Mouse (Mus musculus): ENCODE measurements at regions not wholly inside any gene's neighbourhood (a gene's known extent, or its start where the extent isn't known, plus 50 kb on each side); places are given as distances from the start of the nearest gene placed in this dataset.

DNA sequence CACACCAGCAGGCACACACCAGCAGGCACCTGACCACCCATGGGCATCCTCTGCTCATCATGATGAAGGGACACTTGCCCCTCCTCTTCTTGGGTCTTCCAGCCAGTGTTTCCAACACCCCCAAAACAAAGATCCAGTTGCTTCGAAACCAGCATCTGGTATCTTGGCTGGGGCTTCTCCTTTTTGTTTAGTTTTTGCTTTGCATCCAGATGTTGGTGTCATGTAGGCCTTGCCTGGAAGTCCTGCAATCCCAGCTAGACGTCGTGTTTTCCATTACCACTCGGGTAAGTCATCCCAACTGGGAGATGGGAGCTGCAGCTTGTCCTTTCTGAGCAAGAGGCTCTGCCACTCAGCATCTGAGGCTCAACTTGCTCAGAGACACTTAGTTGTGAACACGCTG lies 70.6 kb upstream of the Tspan2 start:
- DNase-seq (ENCODE audit: low spot score): no peak

DNA sequence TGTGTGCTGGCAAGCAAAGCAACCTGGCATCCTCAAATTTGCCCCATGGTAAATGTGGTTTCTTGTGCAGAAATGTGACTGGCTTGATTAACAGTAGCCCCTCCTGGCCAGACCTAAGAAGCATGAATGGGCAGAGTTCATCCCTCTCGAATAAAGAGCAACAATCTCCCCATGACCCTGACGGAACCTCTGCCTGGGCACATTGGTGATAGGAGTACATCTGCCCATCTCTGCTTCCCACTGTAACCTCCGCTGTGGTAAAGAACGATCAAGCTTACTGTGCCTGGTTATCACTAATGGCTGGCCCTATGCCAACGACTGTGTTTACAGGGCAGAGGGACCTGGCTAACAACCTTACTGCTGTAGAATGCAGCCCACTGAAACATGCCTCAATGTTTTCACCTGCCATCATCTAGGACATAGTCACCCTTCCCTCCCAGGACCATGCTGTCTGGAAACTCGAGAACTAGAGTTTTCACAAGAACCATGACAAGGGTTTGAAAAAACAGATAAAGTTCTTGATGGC lies 69.6 kb upstream of the Tspan2 start:
- DNase-seq (ENCODE audit: low spot score): no peak

DNA sequence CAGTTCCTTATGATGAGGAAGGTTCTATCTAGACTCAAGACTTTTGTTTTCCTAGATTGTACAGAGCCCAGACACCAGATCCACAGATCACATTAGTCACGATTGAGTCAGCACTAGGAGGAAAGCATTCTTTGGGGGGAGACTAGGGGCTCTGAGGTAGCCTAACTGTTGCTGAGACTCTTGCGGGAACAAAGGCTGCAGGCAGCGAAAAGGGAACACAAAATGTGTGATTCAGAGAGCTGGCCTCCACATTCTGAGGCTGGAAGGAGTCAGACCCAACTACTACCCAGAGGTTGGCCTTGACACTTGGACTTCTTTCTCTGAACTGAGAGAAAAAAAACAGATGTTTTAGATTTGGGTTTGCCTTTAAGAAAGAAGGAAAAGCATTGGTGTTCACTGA lies 66.5 kb upstream of the Tspan2 start:
- no peak for DNase-seq (ENCODE audit: low spot score)

DNA sequence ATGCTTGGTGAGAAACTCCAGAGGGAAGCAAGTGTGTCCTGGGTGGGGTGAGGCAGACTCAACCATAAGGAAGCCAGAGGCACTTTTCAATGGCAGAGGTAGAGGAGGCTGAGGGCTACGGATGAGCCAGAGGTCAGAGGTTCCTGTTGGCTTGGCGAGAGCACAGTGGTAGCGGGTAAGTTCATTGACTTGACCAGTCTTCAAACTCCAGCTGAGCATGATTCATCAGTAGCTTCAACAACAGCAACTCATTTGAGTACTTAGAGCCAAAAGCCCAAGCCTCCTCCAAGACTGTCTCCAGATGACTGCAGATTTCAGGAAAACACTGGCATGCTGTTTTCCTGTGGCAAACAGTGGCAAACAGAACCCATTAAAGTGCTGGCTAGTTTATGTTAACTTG lies 65.8 kb upstream of the Tspan2 start:
- DNase-seq (ENCODE audit: low spot score): no peak

DNA sequence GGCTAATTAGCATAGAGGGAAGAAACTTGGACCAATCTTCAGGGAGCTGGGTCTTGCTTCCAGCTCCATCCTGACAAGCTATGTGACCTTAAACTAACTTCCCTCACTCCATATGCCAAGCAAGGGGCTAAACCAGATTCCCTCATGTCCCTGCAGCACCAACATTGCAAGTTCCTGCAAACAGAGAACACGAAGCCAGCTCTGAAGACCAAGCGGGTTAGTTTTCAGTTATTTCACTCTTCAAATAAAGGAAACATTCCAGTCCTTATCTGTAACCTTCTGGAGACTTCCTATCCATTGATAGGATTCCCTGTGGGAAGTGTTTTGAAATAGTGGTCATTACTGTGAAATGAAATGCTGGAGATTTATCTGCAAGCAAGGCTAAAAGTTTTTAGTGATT lies 64.4 kb upstream of the Tspan2 start:
- DNase-seq (ENCODE audit: low spot score): no peak

DNA sequence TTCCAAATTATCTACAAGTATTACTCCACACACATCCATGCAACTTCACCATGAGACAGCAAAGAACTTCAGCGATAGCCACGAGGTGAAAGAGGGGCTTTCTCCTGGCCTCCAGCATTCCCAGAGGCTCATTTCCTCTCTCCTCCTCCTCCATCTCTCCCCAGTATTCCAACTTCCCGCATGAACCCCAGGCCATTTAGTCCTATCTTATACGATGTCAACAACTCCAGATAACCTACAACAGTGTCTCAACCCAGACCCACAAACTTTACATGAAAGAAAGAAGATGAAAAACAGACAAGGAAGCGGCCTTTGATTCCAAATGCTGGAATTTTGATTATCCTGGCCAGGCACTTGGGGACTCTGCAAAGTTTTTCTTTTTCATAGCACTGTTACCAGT lies 63.8 kb upstream of the Tspan2 start:
- no peak for DNase-seq (ENCODE audit: low spot score)

DNA sequence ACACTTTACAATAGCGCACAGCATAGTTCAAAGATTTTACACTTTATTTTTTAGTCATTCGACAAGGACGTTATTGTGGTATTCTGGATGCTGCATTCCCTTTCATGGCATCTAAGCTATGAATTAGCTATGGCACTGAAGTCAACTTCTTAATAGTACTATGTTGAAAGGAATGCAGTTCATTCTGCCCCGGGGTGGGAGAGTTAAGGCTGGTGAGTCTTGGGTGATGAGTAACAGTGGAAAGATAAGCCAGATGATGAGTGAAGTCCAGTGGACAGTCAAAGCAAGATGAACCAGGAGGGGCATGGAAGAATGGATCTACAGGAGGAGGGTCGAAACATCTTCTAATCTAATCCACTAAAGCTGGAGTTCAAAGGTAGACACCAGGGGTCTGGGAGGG lies 63.4 kb upstream of the Tspan2 start:
- no peak for DNase-seq (ENCODE audit: low spot score)

DNA sequence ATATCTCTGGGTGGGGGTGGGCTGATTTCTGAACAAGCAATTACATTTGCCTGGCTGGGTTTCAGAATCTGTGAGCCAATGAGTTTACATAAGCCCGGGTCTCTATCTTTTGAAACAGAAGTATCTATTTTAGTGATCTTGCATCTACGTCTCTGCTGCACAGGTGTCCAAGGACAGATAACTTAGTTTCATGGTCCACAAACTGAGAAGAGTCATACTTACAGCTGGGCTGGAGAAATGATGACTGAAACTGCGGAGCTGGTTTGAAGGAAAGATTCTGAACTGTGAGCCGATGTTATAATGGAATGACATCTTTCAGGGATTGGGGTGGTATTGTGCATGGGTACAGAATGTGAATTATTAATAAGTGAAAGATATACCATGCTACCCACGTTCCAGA lies 60.8 kb upstream of the Tspan2 start:
- no peak for DNase-seq (ENCODE audit: low spot score)

DNA sequence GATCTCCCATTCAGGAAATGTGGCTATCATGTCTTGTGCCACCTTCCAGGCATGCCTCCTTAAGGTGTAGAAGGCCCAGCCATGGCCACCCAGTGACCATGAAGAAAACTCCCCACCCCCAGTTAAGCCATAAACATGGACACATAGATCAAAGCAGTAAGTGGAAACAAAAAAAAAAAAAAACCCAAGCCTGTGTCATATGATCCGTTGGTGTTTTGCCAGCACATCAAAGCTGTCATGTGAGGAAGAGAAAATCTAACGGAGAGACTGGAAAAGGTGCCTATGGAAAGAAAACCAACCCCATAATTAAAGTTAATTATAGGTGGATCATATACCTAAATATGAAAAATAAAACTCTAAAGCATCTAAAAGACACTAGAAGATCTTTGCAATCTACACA lies 60.3 kb upstream of the Tspan2 start:
- no peak for DNase-seq (ENCODE audit: low spot score)

DNA sequence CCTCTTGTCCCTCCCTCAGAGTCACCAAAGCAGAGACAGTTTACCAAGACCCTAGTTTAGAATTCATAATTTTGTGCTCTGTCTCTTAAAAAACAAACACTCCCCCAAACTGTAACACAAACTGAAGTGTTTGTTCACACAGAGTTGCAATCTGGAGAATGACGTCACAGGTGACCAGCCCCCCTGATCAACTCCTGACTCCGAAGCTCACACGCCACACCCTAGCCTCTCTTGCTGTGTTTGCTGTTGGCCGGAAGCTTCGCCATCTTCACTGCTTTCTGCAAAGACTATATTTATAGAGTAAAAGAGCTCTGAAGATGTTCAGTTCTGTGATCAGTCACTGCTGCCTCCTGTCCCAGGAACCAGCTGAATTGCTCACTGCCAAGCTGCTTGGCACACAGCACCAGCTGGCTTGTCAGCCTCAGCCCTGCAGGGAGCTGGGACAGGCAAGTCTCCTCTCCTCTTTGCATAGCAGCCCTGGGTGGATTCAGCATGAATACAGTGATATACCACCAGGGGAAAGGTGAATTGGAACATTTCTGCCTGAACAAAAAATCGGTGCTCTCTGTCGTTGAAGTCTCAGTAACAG lies 57.3 kb upstream of the Tspan2 start:
- DNase-seq (ENCODE audit: low spot score): no peak

DNA sequence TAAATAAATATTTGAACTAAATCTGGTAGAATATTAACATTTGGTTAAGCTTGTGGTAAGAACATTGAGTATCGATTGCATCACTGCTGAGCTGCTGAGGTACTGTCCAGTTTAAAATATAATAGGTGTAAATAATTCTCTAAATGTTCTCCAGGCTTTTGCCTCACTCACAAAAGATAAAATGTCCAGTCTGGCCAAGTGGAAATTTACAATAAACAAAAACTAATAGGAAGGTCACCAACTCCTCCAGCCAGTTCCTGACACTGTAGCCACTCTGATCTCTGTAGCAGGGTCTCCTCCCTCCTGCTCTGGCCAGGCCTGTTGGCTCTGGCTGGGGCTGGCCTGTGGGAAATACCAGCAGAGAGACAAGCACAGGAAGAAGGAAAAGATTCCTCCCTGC lies 55.8 kb upstream of the Tspan2 start:
- no peak for DNase-seq (ENCODE audit: low spot score)

DNA sequence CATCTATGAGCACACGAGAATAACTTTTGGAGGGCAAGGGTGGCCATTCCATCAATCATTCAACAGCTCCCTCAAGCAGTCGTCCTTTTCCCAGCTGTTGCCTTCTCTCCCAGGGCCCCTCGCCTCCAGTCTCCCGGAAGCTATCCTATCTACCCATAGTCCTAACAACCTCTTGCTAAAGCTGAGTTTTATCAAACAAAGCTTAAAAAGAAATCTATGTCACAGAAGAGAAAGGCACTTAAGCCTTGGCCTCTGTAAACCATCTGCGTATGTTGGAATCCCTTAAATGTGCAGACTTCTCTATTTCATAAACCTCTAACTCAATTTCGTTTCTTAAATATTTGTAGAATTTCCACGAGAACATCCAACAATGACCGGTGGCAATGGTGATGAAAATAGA lies 51.9 kb upstream of the Tspan2 start:
- DNase-seq (ENCODE audit: low spot score): no peak

DNA sequence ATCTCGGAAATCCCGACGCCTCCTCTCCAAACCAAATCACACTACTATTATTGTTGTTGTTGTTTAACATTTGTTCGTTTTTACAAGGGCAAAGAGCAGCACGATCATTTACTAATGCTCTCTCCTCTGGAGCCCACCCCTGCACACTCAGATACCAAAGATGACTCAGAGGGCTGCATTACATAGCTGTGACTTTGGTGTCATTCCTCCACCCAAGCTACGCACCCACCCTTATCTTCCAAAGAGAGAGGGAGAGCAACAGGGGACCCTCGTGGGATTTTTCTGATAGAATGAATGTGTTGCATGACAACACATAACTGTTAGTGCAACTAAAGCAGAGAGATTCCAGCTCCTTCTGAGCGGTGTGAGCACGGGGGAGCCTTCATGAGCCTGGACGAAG lies 50.8 kb upstream of the Tspan2 start:
- no peak for DNase-seq (ENCODE audit: low spot score)

Data from retina, embryonic 14.5 days (tissue).